ENCODE assay signal across 8 mouse cellular contexts in genomic region chr10:99524273-99525212, GRCm38 (mm10).
DNase-seq lines count a peak whose midpoint lies in the region; ATAC-seq and TF ChIP-seq lines count a peak whose summit lies in the region.

No protein-coding gene starts in this region.

- ATAC-seq in embryonic facial prominence, embryonic 13.5 days (ENCODE audit: insufficient number of reproducible peaks, insufficient read depth, low FRiP score, low TSS enrichment, low read depth), result no peak
- ATAC-seq in midbrain, postnatal 0 days (ENCODE audit: low FRiP score), result peak; percentile 58

- peaks cover 24% of the 10 kb centered on the region for H3K4me1 ChIP-seq in embryonic facial prominence, embryonic 13.5 days
- no peaks in the 10 kb centered on the region for H3K4me1 ChIP-seq in midbrain, postnatal 0 days (ENCODE audit: insufficient read depth, low read length)

- no peaks in the 10 kb centered on the region for H3K9me3 ChIP-seq in embryonic facial prominence, embryonic 13.5 days
- no peaks in the 10 kb centered on the region for H3K9me3 ChIP-seq in midbrain, postnatal 0 days (ENCODE audit: low read length)

- DNase-seq in cerebellum, postnatal 25 days, result peak; percentile 15 to 28
- no peak for DNase-seq in cerebellum, adult 11-12 months
- DNase-seq in heart, postnatal 14 days, result peak; percentile 40 to 61
- peak; percentile 46 to 54 for DNase-seq in left cerebral cortex, postnatal 14 days (ENCODE audit: low spot score in 2 of 2)
- peak; percentile 27 for DNase-seq in midbrain, postnatal 0 days (ENCODE audit: low spot score)
- no peak for DNase-seq in spleen, postnatal 36 days (ENCODE audit: low spot score in 2 of 2)
- no peak for DNase-seq in MN1 (ENCODE audit: low spot score)

- no peaks in the 10 kb centered on the region for H3K27me3 ChIP-seq in embryonic facial prominence, embryonic 13.5 days
- H3K27me3 ChIP-seq in midbrain, postnatal 0 days (ENCODE audit: insufficient read depth, low read length), result no peaks in the 10 kb centered on the region

- no peak overlapping the region for H3K4me3 ChIP-seq in embryonic facial prominence, embryonic 13.5 days
- no peak overlapping the region for H3K4me3 ChIP-seq in midbrain, postnatal 0 days (ENCODE audit: low read depth, low read length)

- 0 out of 2 replicates have a peak overlapping the region, but pooled peaks have one; percentile 18 for H3K4me2 ChIP-seq in embryonic facial prominence, embryonic 13.5 days
- H3K4me2 ChIP-seq in midbrain, postnatal 0 days (ENCODE audit: low read depth, low read length, poor library complexity, severe bottlenecking), result peak overlapping the region; percentile 34; the same call in 1 of the 2 replicates

- whole genome bisulfite sequencing in embryonic facial prominence, embryonic 13.5 days, result 46% methylated on average over 20 of the region's 20 CpGs
- WGBS in midbrain, postnatal 0 days, result 28% methylated on average over 20 of the region's 20 CpGs

- H3K27ac ChIP-seq in embryonic facial prominence, embryonic 13.5 days, result peak overlapping the region; percentile 48; the same call in 1 of the 2 replicates
- no peak overlapping the region for H3K27ac ChIP-seq in midbrain, postnatal 0 days (ENCODE audit: low read depth, low read length)

- H3K9ac ChIP-seq in embryonic facial prominence, embryonic 13.5 days, result no peak overlapping the region
- H3K9ac ChIP-seq in midbrain, postnatal 0 days (replicated peaks; ENCODE audit: low read length, poor library complexity, severe bottlenecking), result 0 out of 2 replicates have a peak overlapping the region, but pooled peaks have one; percentile 19

- intact Hi-C loops in heart, postnatal 14 days (cut with DNase I), result loop anchor here (5.0 kb wide), 2 partner anchors 62 to 357 kb away; no protein-coding TSS in a partner anchor
- intact Hi-C loops in left cerebral cortex, postnatal 14 days (cut with DNase I), result no loop called here

- no peaks in the 10 kb centered on the region for H3K36me3 ChIP-seq in embryonic facial prominence, embryonic 13.5 days
- H3K36me3 ChIP-seq in midbrain, postnatal 0 days (ENCODE audit: insufficient read depth, low read length), result no peaks in the 10 kb centered on the region

- TF ChIP-seq CTCF in midbrain, postnatal 0 days (IDR thresholded peaks at IDR 0.05), result no peak

Comparison
In these comparisons a context has a peak if more than half of its experiments do, and no peak if none do; other contexts are left out.
1. DNase-seq: peak in cerebellum, postnatal 25 days (2 of 2), heart, postnatal 14 days (2 of 2), left cerebral cortex, postnatal 14 days (2 of 2) and midbrain, postnatal 0 days (single experiment); none in cerebellum, adult 11-12 months (single experiment), spleen, postnatal 36 days (0 of 2) and MN1 (single experiment).